Mouse (Mus musculus) testis, adult 2 months (tissue): Measurements from ENCODE around the gene Rdh16. TPM values are rescaled to one million over a fixed set of nuclear protein-coding genes. Genes with fewer than 3 reads are reported as not detected.
"Not testable (repeated sequence)": the region's sequence is repeated elsewhere in the genome, so short reads cannot be mapped to it uniquely, and the experiment has no call there.

Experiments
- H3K27ac ChIP-seq: fragments of 200-500 bp; 2 replicates; pipeline ENCODE4 v1.5.1; 2012; ENCODE audit warnings: low read depth, low read length; ENCODE audit not compliant: control insufficient read depth, insufficient read depth
- H3K27me3 ChIP-seq: fragments of 200-500 bp; 2 replicates; pipeline ENCODE4 v1.6.1; 2012; ENCODE audit warnings: mild to moderate bottlenecking, low read length, moderate library complexity; ENCODE audit not compliant: control insufficient read depth, insufficient read depth
- H3K36me3 ChIP-seq: fragments of 200-500 bp; 2 replicates; pipeline ENCODE4 v1.6.1; 2012; ENCODE audit warnings: mild to moderate bottlenecking, low read length; ENCODE audit not compliant: control insufficient read depth, insufficient read depth
- H3K4me1 ChIP-seq: fragments of 200-500 bp; 2 replicates; pipeline ENCODE4 v1.6.1; 2012; ENCODE audit warnings: low read length; ENCODE audit not compliant: control insufficient read depth, insufficient read depth
- H3K4me3 ChIP-seq: fragments of 200-500 bp; 2 replicates; pipeline ENCODE4 v1.5.1; 2012; ENCODE audit warnings: low read depth, mild to moderate bottlenecking, low read length, moderate library complexity, mixed read lengths; ENCODE audit not compliant: control insufficient read depth
- CTCF ChIP-seq: fragments of 200-500 bp; IDR thresholded peaks from 2 replicates; pipeline ENCODE4 v1.5.1; 2012; ENCODE audit warnings: low read depth, mild to moderate bottlenecking, inconsistent platforms, low read length, moderate library complexity; ENCODE audit not compliant: control insufficient read depth, insufficient read depth, insufficient replicate concordance
- POLR2A ChIP-seq: fragments of 200-500 bp; IDR thresholded peaks from 2 replicates; pipeline ENCODE4 v1.6.1; 2012; ENCODE audit warnings: low read depth, mild to moderate bottlenecking, inconsistent platforms, low read length, moderate library complexity; ENCODE audit not compliant: control insufficient read depth
- polyA plus RNA-seq: library from polyadenylated mRNA; depleted of rRNA; stranded (reverse); fragments of >200 nt; gene quantifications from 2 replicates; pipeline ENCODE4 v1.2.3, GENCODE M21; 2012

The Rdh16 gene
- polyA plus RNA-seq, 1 experiment, result 0.04 TPM

- no peaks in the 10 kb centered on the region for H3K27me3 ChIP-seq
- no peak overlapping the region for H3K27ac ChIP-seq
- H3K4me1 ChIP-seq, result no peaks in the 10 kb centered on the region
- no peaks in the 10 kb centered on the region for H3K36me3 ChIP-seq
- H3K4me3 ChIP-seq, result no peak overlapping the region
- no peak for TF ChIP-seq CTCF
- no peak for TF ChIP-seq POLR2A
Observed at GRCm38 (mm10) chr10:127804416-127804815, 3.5 kb downstream of the Rdh16 start.

GRCm38 (mm10) chr10:127815888-127816287, 14.9 kb downstream of the Rdh16 start:
- no peaks in the 10 kb centered on the region for H3K4me1 ChIP-seq
- H3K36me3 ChIP-seq, result no peaks in the 10 kb centered on the region
- no peak for TF ChIP-seq CTCF
- no peak for TF ChIP-seq POLR2A
- no peak overlapping the region for H3K4me3 ChIP-seq
- no peaks in the 10 kb centered on the region for H3K27me3 ChIP-seq
- H3K27ac ChIP-seq, result no peak overlapping the region

DNA sequence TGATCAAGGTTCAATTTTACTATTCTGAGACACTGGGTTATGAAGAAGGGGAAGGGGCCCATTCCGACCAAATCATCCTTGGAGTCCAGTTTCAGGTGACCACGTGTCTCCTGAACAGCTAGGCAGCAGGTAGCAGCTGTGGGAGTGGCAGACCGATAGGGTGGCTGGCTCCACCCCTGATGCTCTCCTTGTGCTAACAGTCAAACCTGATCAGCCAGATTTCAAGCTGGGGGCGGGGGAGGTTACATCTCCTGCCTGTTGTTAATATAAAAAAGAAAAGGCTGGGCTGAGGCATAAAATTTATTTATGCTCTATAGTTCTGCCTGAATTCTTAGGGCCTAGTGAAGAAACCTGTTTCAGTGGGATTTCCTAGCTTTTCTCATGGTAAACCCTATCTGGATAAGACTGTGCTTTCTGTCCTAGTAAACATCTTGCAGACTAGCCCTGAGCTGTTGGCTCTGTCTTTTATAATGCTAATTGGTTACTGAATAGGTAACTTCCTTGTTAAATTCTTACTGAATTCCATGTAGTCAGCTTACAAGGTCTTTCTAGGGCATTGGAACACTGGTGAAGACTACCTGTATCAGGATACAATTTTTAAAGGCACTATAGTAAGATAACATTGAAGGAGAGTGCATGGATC, 16.4 kb downstream of the Rdh16 start:
- not testable (repeated sequence) for H3K36me3 ChIP-seq, H3K4me3 ChIP-seq, H3K27me3 ChIP-seq, H3K27ac ChIP-seq, H3K4me1 ChIP-seq

- H3K4me3 ChIP-seq, H3K27ac ChIP-seq, H3K36me3 ChIP-seq, H3K27me3 ChIP-seq, H3K4me1 ChIP-seq: not testable (repeated sequence)
Observed at GRCm38 (mm10) chr10:127821806-127822205, 20.9 kb downstream of the Rdh16 start.

- Histone ChIP-seq H3K4me1 (no peaks in the 10 kb centered on the region), H3K4me3 (peak overlapping the region; percentile 49)
Observed at GRCm38 (mm10) chr10:127825386-127825785, 24.4 kb downstream of the Rdh16 start.

DNA sequence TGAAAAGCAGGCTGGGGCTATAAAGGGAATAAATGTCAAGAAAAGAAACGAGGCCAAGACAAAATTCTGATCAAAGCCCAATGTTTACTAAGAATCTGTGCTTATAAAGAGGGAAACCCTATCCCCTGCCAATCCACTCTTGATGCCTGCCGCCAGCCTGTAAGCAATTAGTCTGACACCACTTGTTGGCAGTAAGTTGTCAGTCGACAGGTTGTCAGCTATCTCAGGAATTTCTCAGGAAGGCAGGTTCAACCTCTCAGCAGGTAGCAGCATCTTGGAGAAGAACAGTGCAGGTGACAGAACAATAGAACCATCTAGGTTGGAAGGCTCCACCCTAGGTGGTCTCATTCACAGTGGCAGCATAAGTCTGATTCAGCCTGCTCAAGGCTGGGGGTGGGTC, 28.2 kb downstream of the Rdh16 start:
- Histone ChIP-seq H3K27ac (no peak overlapping the region), H3K4me1 (no peaks in the 10 kb centered on the region), H3K27me3 (no peaks in the 10 kb centered on the region), H3K4me3 (peak overlapping the region; percentile 29), H3K36me3 (no peaks in the 10 kb centered on the region)
- TF ChIP-seq CTCF (no peak), POLR2A (no peak)

More at GRCm38 (mm10) chr10:127825386-127825785, 24.4 kb downstream of the Rdh16 start:
- Histone ChIP-seq H3K27me3 (no peaks in the 10 kb centered on the region), H3K27ac (no peak overlapping the region), H3K36me3 (no peaks in the 10 kb centered on the region)
- TF ChIP-seq CTCF (peak; percentile 45; the same call in 1 of the 2 replicates), POLR2A (no peak)

DNA sequence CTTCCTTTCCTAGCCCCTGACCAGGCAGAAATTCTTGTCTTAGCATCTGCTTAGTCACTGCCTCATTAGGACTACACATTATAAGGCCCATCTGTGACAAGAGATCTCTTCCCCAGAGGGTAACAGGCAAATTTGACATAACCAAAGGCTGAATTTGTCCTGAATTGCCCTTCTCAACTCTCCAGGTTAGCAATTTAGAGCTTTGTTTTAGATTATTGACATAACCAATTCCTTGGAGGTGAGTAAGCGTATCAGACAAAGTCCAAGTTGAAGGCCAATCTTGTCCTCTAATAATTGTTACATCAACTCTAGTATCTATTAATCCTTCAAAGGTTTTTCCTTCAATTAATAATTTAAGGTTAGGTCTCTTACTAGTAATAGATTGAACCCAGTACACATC, 33.2 kb downstream of the Rdh16 start:
- not testable (repeated sequence) for H3K27me3 ChIP-seq, H3K4me1 ChIP-seq, H3K4me3 ChIP-seq, H3K36me3 ChIP-seq, H3K27ac ChIP-seq

DNA sequence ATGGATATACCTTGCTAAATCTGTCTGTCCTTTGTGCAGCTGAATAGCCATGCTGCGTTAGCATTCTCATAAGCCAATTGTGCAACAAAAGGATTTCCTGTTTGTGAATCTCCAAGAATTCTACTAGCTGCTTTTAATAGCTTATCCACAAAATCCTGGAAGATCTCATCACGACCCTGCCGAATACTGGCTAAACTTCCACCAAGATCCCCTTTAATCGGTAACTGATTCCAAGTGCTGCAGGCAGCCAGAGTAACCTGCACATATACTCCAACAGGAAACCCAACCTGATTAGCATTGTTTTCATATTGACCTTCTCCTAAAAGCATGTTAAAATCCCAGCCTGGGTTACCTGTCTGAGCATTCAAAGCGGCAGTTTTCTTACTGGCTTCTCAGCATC, 34.3 kb downstream of the Rdh16 start:
- H3K27me3 ChIP-seq, result no peaks in the 10 kb centered on the region
- H3K4me3 ChIP-seq, result no peak overlapping the region
- TF ChIP-seq POLR2A (no peak), CTCF (no peak)
- H3K4me1 ChIP-seq, result no peaks in the 10 kb centered on the region
- H3K36me3 ChIP-seq, result no peaks in the 10 kb centered on the region
- H3K27ac ChIP-seq, result no peak overlapping the region

DNA sequence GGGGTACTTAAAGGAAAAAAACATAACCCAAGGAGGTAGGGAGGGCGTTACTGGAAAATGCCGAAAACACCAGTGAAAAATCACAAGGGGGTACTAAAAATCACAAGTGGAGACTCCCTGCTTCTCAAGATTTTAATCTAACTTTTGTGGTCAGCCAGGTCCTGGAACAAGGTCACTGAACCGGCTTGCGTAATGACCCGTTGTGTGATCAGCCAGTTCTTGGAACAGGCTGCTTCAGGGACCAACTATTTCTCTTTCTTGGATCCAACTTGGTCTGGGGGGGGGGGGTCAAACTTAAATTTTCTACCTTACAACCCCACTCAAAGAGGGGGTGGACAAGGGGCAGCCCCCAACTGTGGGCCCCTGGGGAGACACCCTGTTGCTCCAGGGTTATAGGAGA, 36.8 kb downstream of the Rdh16 start:
- not testable (repeated sequence) for H3K27me3 ChIP-seq, H3K4me1 ChIP-seq, H3K27ac ChIP-seq

More for the DNA sequence above, 36.8 kb downstream of the Rdh16 start:
- H3K36me3 ChIP-seq, H3K4me3 ChIP-seq: not testable (repeated sequence)
